Mouse (Mus musculus) myocyte (in vitro differentiated cells): ENCODE data around the gene Lrwd1. TPM values are rescaled to one million over a fixed set of nuclear protein-coding genes. Genes with fewer than 3 reads are reported as not detected.

ENCODE experiments used
- H3K27me3 ChIP-seq: one replicate; pipeline ENCODE4 v1.6.1; 2011; ENCODE audit not compliant: control insufficient read depth, insufficient read depth, insufficient read length
- H3K36me3 ChIP-seq: one replicate; pipeline ENCODE4 v1.6.1; 2011; ENCODE audit not compliant: control insufficient read depth, insufficient read depth
- H3K4me2 ChIP-seq: one replicate; pipeline ENCODE4 v1.6.1; 2011; ENCODE audit warnings: low read depth, control low read depth
- H3K4me3 ChIP-seq: one replicate; pipeline ENCODE4 v1.5.1; 2011; ENCODE audit warnings: mild to moderate bottlenecking, control low read depth, moderate library complexity
- H3K79me2 ChIP-seq: one replicate; pipeline ENCODE4 v1.6.1; 2011; ENCODE audit not compliant: control insufficient read depth, insufficient read depth
- H3ac ChIP-seq: one replicate; pipeline ENCODE4 v1.6.1; 2011; ENCODE audit not compliant: control insufficient read depth, insufficient read length
- CEBPB ChIP-seq: IDR thresholded peaks from 2 replicates; pipeline ENCODE4 v1.6.1; 2011; ENCODE audit warnings: mild to moderate bottlenecking, moderate library complexity; ENCODE audit not compliant: poor library complexity, insufficient read depth, severe bottlenecking
- E2F4 ChIP-seq: IDR thresholded peaks from one replicate; pipeline ENCODE4 v1.6.1; 2011; ENCODE audit warnings: mild to moderate bottlenecking, control low read depth, moderate library complexity; ENCODE audit not compliant: insufficient read depth
- MAX ChIP-seq: IDR thresholded peaks from one replicate; pipeline ENCODE4 v1.6.1; 2011; ENCODE audit warnings: low read depth, mild to moderate bottlenecking, control low read depth
- MYOD1 ChIP-seq, 3 experiments: IDR thresholded peaks; one replicate each; pipeline ENCODE4 v1.6.1; 2011; ENCODE audit warnings: control low read depth in 2 of 3, low read depth in 2 of 3, mild to moderate bottlenecking in 2 of 3, moderate library complexity in 1 of 3; ENCODE audit not compliant: insufficient read length in 2 of 3, control insufficient read depth in 1 of 3
- MYOG ChIP-seq, 3 experiments: IDR thresholded peaks; one replicate each; pipeline ENCODE4 v1.6.1; 2011; ENCODE audit warnings: control low read depth in 2 of 3, low read depth in 2 of 3, mild to moderate bottlenecking in 2 of 3; ENCODE audit not compliant: insufficient read length in 2 of 3, control insufficient read depth in 1 of 3, insufficient read depth in 1 of 3
- POLR2A ChIP-seq: IDR thresholded peaks from one replicate; pipeline ENCODE4 v1.6.1; 2011; ENCODE audit warnings: low read depth, mild to moderate bottlenecking, control low read depth, moderate library complexity; ENCODE audit not compliant: insufficient read length
- POLR2AphosphoS2 ChIP-seq: IDR thresholded peaks from one replicate; pipeline ENCODE4 v1.6.1; 2011; ENCODE audit warnings: low read depth, control low read depth; ENCODE audit not compliant: insufficient read length
- REST ChIP-seq: IDR thresholded peaks from one replicate; pipeline ENCODE4 v1.6.1; 2011; ENCODE audit warnings: mild to moderate bottlenecking, control low read depth, moderate library complexity; ENCODE audit not compliant: insufficient read depth, insufficient read length
- SRF ChIP-seq: IDR thresholded peaks from one replicate; pipeline ENCODE4 v1.6.1; 2011; ENCODE audit warnings: low read depth; ENCODE audit not compliant: control insufficient read depth, insufficient read length
- TCF12 ChIP-seq: IDR thresholded peaks from one replicate; pipeline ENCODE4 v1.6.1; 2011; ENCODE audit warnings: mild to moderate bottlenecking, control low read depth; ENCODE audit not compliant: poor library complexity, insufficient read depth, severe bottlenecking
- TCF3 ChIP-seq: IDR thresholded peaks from one replicate; pipeline ENCODE4 v1.6.1; 2011; ENCODE audit warnings: low read depth, control low read depth; ENCODE audit not compliant: insufficient read length
- USF1 ChIP-seq: IDR thresholded peaks from one replicate; pipeline ENCODE4 v1.6.1; 2011; ENCODE audit warnings: low read depth, mild to moderate bottlenecking, control low read depth, moderate library complexity
- polyA plus RNA-seq: library from polyadenylated mRNA; unstranded; fragments of >200 nt; fragmentation: generic; extraction: Trizol; gene quantifications from one replicate; pipeline ENCODE4 v1.2.1, GENCODE M21; 2012; ENCODE audit warnings: missing spikeins

The Lrwd1 gene
- polyA plus RNA-seq, 1 experiment: 31.7 TPM

GRCm38 (mm10) chr5:136102099-136102820 lies 33.6 kb downstream of the Lrwd1 start:
- no peaks in the 10 kb centered on the region for H3K27me3 ChIP-seq
- no peaks in the 10 kb centered on the region for H3K79me2 ChIP-seq
- H3K36me3 ChIP-seq: peaks cover 12% of the 10 kb centered on the region
- H3K4me3 ChIP-seq: no peak overlapping the region
- no peak overlapping the region for H3K4me2 ChIP-seq
- TF ChIP-seq REST (no peak), TCF12 (no peak), CEBPB (no peak), MYOG (IDR thresholded peaks at IDR 0.05; ENCODE audit: control insufficient read depth in 1 of 3, insufficient read depth in 1 of 3, insufficient read length in 2 of 3, low read depth in 2 of 3) (no peak)
- H3ac ChIP-seq: no peak overlapping the region

- Histone ChIP-seq H3K4me2 (no peak overlapping the region), H3K27me3 (no peaks in the 10 kb centered on the region), H3ac (no peak overlapping the region), H3K79me2 (no peaks in the 10 kb centered on the region), H3K36me3 (peaks cover 5% of the 10 kb centered on the region), H3K4me3 (no peak overlapping the region)
- TF ChIP-seq USF1 (no peak), REST (no peak), TCF12 (no peak), SRF (no peak), CEBPB (no peak)
Observed at GRCm38 (mm10) chr5:136098536-136098935, 37.3 kb downstream of the Lrwd1 start.

GRCm38 (mm10) chr5:136095089-136095488 lies 40.8 kb downstream of the Lrwd1 start:
- 0 out of 2 replicates have a peak, but pooled peaks have one; percentile 41 for TF ChIP-seq CEBPB
- TF ChIP-seq SRF: no peak
- peak in 2 of 3 experiments; percentile 70 to 75 for TF ChIP-seq MYOG (IDR thresholded peaks at IDR 0.05; ENCODE audit: control insufficient read depth in 1 of 3, insufficient read depth in 1 of 3, insufficient read length in 2 of 3, low read depth in 2 of 3)
- peak; percentile 60 to 91 (median 89) for TF ChIP-seq MYOD1 (IDR thresholded peaks at IDR 0.05; ENCODE audit: control insufficient read depth in 1 of 3, insufficient read length in 2 of 3, low read depth in 2 of 3)
- no peak for TF ChIP-seq POLR2A
- no peak for TF ChIP-seq MAX
- TF ChIP-seq TCF3: no peak
- no peak for TF ChIP-seq USF1
- no peak for TF ChIP-seq TCF12
- no peak overlapping the region for H3K4me3 ChIP-seq
- H3K79me2 ChIP-seq: no peaks in the 10 kb centered on the region
- H3K4me2 ChIP-seq: peak overlapping the region; percentile 44
- H3K27me3 ChIP-seq: no peaks in the 10 kb centered on the region
- H3ac ChIP-seq: no peak overlapping the region
- H3K36me3 ChIP-seq: no peaks in the 10 kb centered on the region

- no peak for TF ChIP-seq MAX
- peak in 2 of 3 experiments; percentile 5 to 57 for TF ChIP-seq MYOD1 (IDR thresholded peaks at IDR 0.05; ENCODE audit: control insufficient read depth in 1 of 3, insufficient read length in 2 of 3, low read depth in 2 of 3)
- TF ChIP-seq CEBPB: no peak
- no peak for TF ChIP-seq MYOG (IDR thresholded peaks at IDR 0.05; ENCODE audit: control insufficient read depth in 1 of 3, insufficient read depth in 1 of 3, insufficient read length in 2 of 3, low read depth in 2 of 3)
- no peak for TF ChIP-seq REST
- no peak for TF ChIP-seq USF1
- no peak for TF ChIP-seq TCF12
- peak; percentile 17 for TF ChIP-seq POLR2AphosphoS2
Observed at GRCm38 (mm10) chr5:136094249-136095010, 41.4 kb downstream of the Lrwd1 start.

GRCm38 (mm10) chr5:136091927-136092326 lies 43.9 kb downstream of the Lrwd1 start:
- Histone ChIP-seq H3K79me2 (no peaks in the 10 kb centered on the region), H3ac (no peak overlapping the region), H3K4me3 (no peak overlapping the region), H3K4me2 (peak overlapping the region; percentile 27), H3K36me3 (no peaks in the 10 kb centered on the region), H3K27me3 (no peaks in the 10 kb centered on the region)
- no peak for TF ChIP-seq SRF
- no peak for TF ChIP-seq MAX
- TF ChIP-seq CEBPB: no peak
- TF ChIP-seq POLR2AphosphoS2: no peak
- TF ChIP-seq MYOD1 (IDR thresholded peaks at IDR 0.05; ENCODE audit: control insufficient read depth in 1 of 3, insufficient read length in 2 of 3, low read depth in 2 of 3): peak; percentile 92 to 99 (median 97)
- TF ChIP-seq MYOG (IDR thresholded peaks at IDR 0.05; ENCODE audit: control insufficient read depth in 1 of 3, insufficient read depth in 1 of 3, insufficient read length in 2 of 3, low read depth in 2 of 3): peak in 2 of 3 experiments; percentile 24 to 74
- TF ChIP-seq TCF12: peak; percentile 50
- no peak for TF ChIP-seq TCF3
- no peak for TF ChIP-seq USF1
- no peak for TF ChIP-seq E2F4
- TF ChIP-seq POLR2A: no peak
- no peak for TF ChIP-seq REST

More at GRCm38 (mm10) chr5:136094249-136095010, 41.4 kb downstream of the Lrwd1 start:
- Histone ChIP-seq H3K36me3 (no peaks in the 10 kb centered on the region), H3K27me3 (no peaks in the 10 kb centered on the region), H3K4me2 (peak overlapping the region; percentile 33), H3ac (no peak overlapping the region), H3K4me3 (no peak overlapping the region), H3K79me2 (no peaks in the 10 kb centered on the region)
